Mouse (Mus musculus) testis, adult 2 months (tissue): ENCODE results near the gene Hsd11b1.

ENCODE experiments used
- CTCF ChIP-seq: fragments of 200-500 bp; IDR thresholded peaks from 2 replicates; pipeline ENCODE4 v1.5.1; 2012; ENCODE audit warnings: low read depth, mild to moderate bottlenecking, inconsistent platforms, low read length, moderate library complexity; ENCODE audit not compliant: control insufficient read depth, insufficient read depth, insufficient replicate concordance
- POLR2A ChIP-seq: fragments of 200-500 bp; IDR thresholded peaks from 2 replicates; pipeline ENCODE4 v1.6.1; 2012; ENCODE audit warnings: low read depth, mild to moderate bottlenecking, inconsistent platforms, low read length, moderate library complexity; ENCODE audit not compliant: control insufficient read depth

GRCm38 (mm10) chr1:193227537-193227936 is 36.3 kb downstream of the Hsd11b1 start:
- TF ChIP-seq CTCF = no peak
- no peak for TF ChIP-seq POLR2A
